Mouse (Mus musculus) left cerebral cortex, adult 2 months (tissue): Measurements from ENCODE around the gene Spic. TPM values are rescaled to one million over a fixed set of nuclear protein-coding genes. Genes with fewer than 3 reads are reported as not detected.
"Not testable (repeated sequence)": the region's sequence is repeated elsewhere in the genome, so short reads cannot be mapped to it uniquely, and the experiment has no call there.

ENCODE experiments used
- DNase-seq, 2 experiments: peaks; one replicate each; pipeline ENCODE4 v3.0.0; 2021 to 2022; ENCODE audit warnings: low spot score in 2 of 2, mixed read lengths in 1 of 2; ENCODE audit errors: extremely low spot score in 1 of 2
- H3K27ac ChIP-seq: fragments of 200-600 bp; 2 replicates; pipeline ENCODE4 v1.8.1; 2022
- H3K4me3 ChIP-seq: fragments of 200-600 bp; 2 replicates; pipeline ENCODE4 v1.8.1; 2022
- CTCF ChIP-seq: fragments of 200-600 bp; IDR thresholded peaks from 2 replicates; pipeline ENCODE4 v1.8.1; 2022; ENCODE audit warnings: antibody characterized with exemption, mild to moderate bottlenecking, moderate library complexity
- intact Hi-C: fragments of 180-260 bp; cut with DNase I; formaldehyde crosslinking; loops from one replicate; pipeline ENCODE4 v1.15.1; 2025
- total RNA-seq, 2 experiments: library from RNA; stranded (reverse); gene quantifications; 2 replicates each; pipeline ENCODE4 v1.2.3; 2021

The Spic gene
- total RNA-seq, 2 experiments from 2014 or later: not detected

DNA sequence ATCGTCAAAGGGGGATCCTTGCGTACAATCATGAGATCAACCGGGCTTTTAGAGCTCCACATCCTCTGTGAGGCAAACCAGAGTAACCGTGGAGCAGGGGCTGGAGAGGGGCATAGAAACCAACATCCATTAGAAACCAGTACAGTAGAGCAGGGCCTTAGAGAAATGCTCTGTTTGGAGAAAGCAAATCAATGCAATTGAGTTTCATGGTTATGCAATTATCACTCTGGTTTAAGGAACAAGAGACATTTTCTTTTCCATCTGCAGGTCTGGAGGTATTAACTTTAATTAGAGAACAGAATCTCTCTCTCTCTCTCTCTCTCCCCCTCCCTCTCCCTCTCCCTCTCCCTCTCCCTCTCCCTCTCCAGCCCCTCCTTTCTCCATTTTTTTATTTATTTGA is 29.9 kb upstream of the Spic start:
- no peak overlapping the region for H3K27ac ChIP-seq
- intact Hi-C loops: no loop called here
- no peak for DNase-seq
- TF ChIP-seq CTCF: no peak
- no peak overlapping the region for H3K4me3 ChIP-seq

DNA sequence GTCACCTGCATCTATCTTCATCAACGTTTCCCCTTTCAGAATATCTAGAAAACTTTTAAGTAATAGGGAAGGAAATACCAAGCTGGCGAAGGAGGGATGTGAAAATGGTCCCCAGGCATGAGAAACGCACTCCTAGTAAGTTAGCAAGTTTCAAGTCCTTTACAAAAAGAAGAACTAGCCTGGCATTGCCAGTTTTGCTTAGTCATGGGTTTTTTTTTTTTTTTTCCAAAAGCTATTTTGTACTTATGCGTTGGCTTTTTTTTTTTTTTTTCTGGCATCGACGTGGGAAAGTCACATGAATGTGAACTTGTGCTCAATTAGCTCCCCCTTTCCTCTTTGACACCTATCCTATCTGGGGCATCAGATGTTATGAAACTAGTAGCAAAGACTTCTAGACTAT is 27.5 kb upstream of the Spic start:
- no peak overlapping the region for H3K27ac ChIP-seq
- TF ChIP-seq CTCF: no peak
- intact Hi-C loops: no loop called here
- no peak overlapping the region for H3K4me3 ChIP-seq
- no peak for DNase-seq

DNA sequence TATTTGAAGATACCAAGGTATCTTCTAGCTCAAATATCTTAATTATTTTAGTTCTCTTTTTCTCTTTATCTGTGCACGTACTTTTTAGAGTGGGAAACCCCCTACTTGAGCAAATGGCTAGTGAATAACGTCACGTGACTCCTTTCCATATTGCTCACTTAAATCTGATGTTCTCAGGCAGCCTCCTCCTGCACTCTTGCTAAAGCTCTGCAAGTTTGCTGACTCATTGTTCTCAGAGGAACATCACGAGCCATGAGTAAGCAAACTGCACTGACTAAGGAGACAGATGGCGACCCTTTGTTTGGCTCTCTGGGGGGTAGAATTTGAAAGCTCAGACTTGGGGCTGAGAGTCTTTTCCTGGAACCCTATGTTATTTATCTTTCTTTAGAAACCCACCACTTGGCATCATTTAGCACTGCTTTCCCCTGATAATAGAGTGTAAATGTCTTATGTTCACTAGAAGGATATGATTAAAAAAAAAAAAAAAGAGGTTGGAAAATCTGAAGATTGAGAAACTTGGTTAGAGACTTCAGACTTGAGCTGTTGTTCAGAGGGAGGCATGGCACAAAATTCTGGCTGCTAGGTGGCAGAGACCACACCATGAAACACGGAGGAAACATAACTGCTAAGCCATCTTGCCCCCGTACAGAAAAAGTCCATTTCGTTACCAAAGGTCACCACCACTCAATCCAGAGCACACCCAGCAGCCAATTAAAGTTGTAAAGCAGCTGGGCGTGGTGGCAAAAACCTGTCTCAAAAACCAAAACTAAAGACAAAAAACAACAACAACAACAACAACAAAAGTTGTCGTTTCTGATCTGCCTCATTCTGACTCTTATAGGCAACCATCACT is 24.1 kb upstream of the Spic start:
- intact Hi-C loops: loop anchor here (5.0 kb wide), 1 partner anchor 87 kb away; no protein-coding TSS in a partner anchor
- H3K4me3 ChIP-seq: no peak overlapping the region
- no peak for TF ChIP-seq CTCF
- peak overlapping the region; percentile 44; the same call in 1 of the 2 replicates for H3K27ac ChIP-seq
- DNase-seq: peak; percentile 42 to 61

DNA sequence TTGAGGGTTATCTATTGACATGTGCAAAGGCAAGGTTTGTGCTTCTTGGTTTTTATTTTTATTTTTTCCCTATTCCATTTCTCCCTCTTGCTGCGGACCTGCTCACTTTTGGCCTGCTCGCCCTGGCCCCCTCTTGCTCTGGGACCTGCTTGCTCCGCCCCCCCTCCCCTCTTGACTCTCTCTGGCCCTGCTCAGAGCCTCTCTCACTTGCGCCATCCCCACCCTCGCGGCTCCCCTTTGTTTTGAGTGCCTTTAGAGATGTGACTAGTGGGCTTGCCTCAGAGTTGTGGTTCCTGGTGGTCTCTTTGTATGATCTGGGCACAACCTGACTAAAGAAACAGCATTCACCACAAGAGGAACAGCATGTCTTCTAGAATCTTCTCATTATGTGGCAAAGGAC is 16.1 kb upstream of the Spic start:
- H3K4me3 ChIP-seq: no peak overlapping the region
- intact Hi-C loops: no loop called here
- no peak for DNase-seq
- TF ChIP-seq CTCF: no peak
- no peak overlapping the region for H3K27ac ChIP-seq

DNA sequence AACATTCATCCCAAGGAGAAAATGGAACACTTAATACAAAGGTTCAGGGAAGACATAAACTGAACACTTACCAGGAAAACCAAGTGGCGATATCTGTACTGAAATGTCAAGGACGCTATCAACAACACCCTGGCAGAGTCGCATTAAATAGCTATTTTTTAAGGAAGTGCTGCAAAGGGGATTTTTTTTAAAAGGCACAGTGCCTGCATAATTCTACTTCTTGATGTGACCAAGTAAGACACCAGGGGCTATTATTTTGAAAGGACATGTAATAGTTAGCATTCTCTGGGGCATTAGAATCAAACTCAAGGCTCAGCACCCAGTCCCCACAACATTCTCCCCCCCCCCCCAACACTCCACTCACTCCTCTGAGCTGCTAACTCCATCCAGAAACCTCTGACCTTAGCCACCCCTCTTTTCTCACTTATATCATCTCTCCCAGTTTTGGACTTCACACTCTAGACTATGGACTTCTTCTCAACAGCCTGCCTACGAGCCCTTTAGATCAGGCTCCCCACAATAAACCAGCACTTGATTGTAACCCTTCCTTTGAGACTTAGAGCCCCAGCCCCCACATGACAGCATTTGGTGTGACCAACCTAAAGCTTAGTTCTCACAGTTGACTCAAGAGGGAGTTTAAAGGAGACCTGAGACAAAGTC is 1.8 kb downstream of the Spic start:
- no peak for DNase-seq
- intact Hi-C loops: no loop called here
- no peak for TF ChIP-seq CTCF
- Histone ChIP-seq H3K27ac (no peak overlapping the region), H3K4me3 (no peak overlapping the region)

DNA sequence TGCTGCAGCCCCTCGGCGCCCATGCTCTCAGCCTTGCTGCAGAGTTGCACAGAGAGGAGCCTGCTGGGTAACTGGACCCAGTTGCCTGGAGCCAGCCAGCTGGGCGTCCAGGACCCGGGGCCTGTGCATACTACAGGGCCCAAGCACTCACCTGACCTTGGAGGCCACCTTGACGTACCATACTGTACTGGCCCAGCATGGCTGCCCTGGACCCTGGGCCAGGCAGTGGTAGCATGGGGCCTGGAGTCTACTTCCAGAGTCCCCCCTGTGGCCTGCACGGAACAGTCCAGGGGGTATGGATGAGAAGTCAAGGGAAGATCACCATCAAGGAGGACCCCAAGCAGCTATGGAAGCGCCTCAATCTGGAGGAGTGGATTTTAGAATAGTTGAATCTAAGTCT is 12.0 kb downstream of the Spic start:
- DNase-seq: no peak
- Histone ChIP-seq H3K4me3 (no peak overlapping the region), H3K27ac (no peak overlapping the region)
- no peak for TF ChIP-seq CTCF
- intact Hi-C loops: no loop called here

DNA sequence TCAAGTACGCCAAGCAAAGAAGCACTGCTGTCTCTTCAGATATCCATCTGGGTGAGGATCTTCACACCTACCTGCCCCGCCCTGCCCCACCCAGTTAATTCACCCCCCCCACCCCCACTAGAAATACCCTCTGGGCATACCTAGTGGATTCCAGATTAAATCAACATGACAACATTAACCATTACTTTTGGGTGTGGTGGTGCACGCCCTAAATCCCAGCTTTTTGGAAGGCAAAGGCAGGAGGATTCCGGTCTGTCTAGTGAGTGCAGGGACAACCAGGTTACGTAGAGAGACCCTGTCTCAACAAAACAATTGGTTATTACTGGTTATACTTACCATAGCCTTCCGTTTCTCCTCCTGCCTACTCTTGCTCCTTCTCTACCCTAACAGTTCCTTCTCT is 12.7 kb downstream of the Spic start:
- Histone ChIP-seq H3K4me3 (no peak overlapping the region), H3K27ac (no peak overlapping the region)
- intact Hi-C loops: no loop called here
- DNase-seq: no peak
- TF ChIP-seq CTCF: no peak

DNA sequence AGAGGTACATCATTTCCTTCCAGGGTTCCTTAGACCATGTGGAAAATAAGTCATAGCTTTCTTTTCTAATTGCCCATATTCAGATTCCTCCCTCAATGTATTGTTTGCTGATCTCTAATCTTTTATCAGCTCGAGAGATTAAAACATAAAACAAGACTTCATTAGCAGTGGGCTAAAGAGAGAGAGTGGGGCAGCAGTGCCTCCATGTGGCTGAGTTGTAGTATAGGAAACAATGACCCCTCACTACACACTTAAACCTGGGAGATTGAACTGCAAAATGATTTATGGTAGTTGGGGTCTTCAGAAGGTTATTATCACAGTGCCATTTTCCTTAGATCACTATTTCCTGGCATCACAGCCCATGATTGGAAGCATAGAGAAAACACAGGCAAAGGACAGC is 15.1 kb downstream of the Spic start:
- TF ChIP-seq CTCF: peak; percentile 76
- Histone ChIP-seq H3K27ac (no peak overlapping the region), H3K4me3 (no peak overlapping the region)
- peak; percentile 8 to 26 for DNase-seq
- intact Hi-C loops: loop anchor here (2.0 to 10.0 kb wide), 2 partner anchors 225 to 291 kb away; partner anchors contain the start of genes Dram1 and Gnptab

DNA sequence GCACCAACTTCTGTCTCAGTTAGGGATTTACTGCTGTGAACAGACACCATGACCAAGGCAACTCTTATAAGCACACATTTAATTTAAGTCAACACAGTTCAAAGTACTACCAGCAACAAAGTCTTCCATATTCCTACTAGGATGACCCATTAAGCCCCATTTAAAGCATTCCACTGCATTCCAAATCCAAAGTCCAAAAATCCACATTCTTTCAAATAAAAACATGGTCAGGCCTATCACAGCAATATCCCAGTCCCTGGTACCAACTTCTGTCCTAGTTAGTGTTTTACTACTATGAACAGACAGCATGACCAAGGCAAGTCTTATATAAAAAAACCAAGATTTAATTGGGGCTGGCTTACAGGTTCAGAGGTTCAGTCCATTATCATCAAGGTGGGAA is 21.0 kb downstream of the Spic start:
- DNase-seq, H3K4me3 ChIP-seq, H3K27ac ChIP-seq: not testable (repeated sequence)
- intact Hi-C loops: loop anchor here (10.0 kb wide), 1 partner anchor 219 kb away; no protein-coding TSS in a partner anchor

DNA sequence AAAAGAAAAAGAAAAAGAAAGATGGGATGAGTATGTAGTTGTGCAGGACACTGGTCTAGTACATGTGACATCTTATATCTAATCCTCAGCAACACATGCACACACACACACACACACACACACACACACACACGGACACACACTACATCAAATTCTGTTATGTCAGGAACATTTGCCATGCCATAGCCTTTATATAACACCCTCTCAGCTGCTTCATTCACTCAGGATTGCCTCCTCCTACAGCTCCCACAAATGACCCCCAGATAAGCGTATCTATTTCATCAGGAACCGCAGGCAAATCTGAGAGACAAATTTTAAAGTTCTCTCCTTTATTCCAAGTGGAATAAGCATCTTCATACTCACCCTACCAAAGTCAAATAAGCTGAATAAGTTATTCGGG is 25.9 kb downstream of the Spic start:
- H3K27ac ChIP-seq: no peak overlapping the region
- no peak for TF ChIP-seq CTCF
- DNase-seq: no peak
- intact Hi-C loops: no loop called here
- no peak overlapping the region for H3K4me3 ChIP-seq

DNA sequence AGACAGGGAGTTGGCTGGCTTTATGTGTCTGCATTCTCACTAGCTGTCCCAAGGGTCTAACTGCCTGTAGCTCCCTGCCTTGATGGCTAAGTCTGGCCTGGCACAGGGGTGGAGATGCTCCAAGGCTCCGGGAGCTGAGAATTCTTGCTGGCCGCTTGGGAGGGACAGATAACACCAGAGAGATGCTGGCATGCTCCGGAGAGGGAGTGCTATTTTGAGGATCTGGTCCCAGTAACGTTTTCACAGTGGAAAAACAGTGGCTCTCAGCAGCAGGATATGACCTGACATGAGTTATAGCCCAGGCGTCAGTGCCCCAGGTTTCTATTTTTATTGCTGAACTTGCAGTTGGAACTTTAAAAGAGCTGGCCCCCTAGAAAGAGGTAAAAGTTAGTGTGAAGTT is 39.4 kb downstream of the Spic start:
- Histone ChIP-seq H3K4me3 (no peak overlapping the region), H3K27ac (no peak overlapping the region)
- no peak for DNase-seq
- intact Hi-C loops: no loop called here
- no peak for TF ChIP-seq CTCF

DNA sequence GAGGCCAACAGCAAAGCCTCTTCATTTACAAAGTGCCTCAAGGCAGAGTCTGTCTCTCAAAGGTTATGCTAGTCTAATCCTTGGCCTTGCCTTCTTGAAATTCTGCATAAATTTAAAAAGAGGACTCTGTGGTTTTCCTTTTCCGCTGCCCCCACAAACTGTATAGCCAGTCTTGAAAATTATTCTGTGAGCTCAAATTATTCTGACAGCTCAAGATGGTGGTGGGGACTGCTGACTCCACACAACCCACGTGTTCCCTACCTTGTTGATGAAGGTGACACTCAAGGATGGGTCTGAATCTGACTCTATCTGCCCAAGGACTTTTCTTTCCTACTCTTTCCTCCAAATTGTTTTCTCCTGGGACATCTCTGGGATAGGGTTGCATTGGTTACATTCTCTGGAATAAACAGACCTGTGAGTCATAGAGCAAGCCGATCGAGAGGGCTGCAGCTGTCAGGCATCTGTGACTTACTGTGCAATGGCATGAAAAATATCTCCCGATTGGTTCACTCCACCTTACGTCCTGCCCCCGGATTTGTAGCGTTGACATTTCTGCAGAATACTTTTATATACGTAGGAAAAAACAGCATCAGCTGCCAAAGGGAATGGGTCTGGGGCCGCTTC is 53.4 kb downstream of the Spic start:
- Histone ChIP-seq H3K4me3 (no peak overlapping the region), H3K27ac (no peak overlapping the region)
- intact Hi-C loops: no loop called here
- no peak for DNase-seq
- TF ChIP-seq CTCF: no peak
